Mouse (Mus musculus) CH12.LX (cell line): ENCODE data around the gene Med24. TPM values are rescaled to one million over a fixed set of nuclear protein-coding genes. Genes with fewer than 3 reads are reported as not detected.

ENCODE experiments used
- DNase-seq: peaks from one replicate; pipeline ENCODE4 v3.0.0-alpha.2; 2013; ENCODE audit errors: extremely low read depth
- H3K27ac ChIP-seq: 2 replicates; pipeline ENCODE4 v1.5.1; 2012; ENCODE audit warnings: low read depth, mild to moderate bottlenecking, control low read depth, moderate library complexity; ENCODE audit not compliant: insufficient read depth
- H3K27me3 ChIP-seq: replicated peaks from 2 replicates; pipeline ENCODE3; 2012; ENCODE audit warnings: inconsistent platforms
- H3K36me3 ChIP-seq, 2 experiments: replicated peaks in 1 of 2; 2 replicates each; pipeline versions ENCODE3 to v1.6.1; 2012; ENCODE audit warnings: inconsistent platforms in 1 of 2, low read length in 1 of 2, mild to moderate bottlenecking in 1 of 2, mixed read lengths in 1 of 2, moderate library complexity in 1 of 2; ENCODE audit not compliant: control insufficient read depth in 1 of 2, insufficient read depth in 1 of 2
- H3K4me1 ChIP-seq, 2 experiments: 2 replicates each; pipeline ENCODE4 v1.6.1; 2012; ENCODE audit warnings: inconsistent platforms in 1 of 2, moderate library complexity in 1 of 2; ENCODE audit not compliant: insufficient read depth in 2 of 2, control insufficient read depth in 1 of 2
- H3K4me2 ChIP-seq: 2 replicates; pipeline ENCODE4 v1.6.1; 2012; ENCODE audit warnings: low read depth, mild to moderate bottlenecking, control low read depth; ENCODE audit not compliant: poor library complexity, insufficient read depth, severe bottlenecking
- H3K4me3 ChIP-seq, 3 experiments: fragments of 150-350 bp in 1 of 3; sonication (generic) in 1 of 3; replicated peaks in 1 of 3; 2 replicates each; pipeline versions ENCODE3 to v1.5.1; 2011 to 2012; ENCODE audit warnings: low read depth in 2 of 3, low read length in 2 of 3, mild to moderate bottlenecking in 2 of 3, moderate library complexity in 2 of 3, control low read depth in 1 of 3, improper control_type of control experiment in 1 of 3, inconsistent platforms in 1 of 3, mixed read lengths in 1 of 3; ENCODE audit not compliant: poor library complexity in 1 of 3
- H3K79me2 ChIP-seq: replicated peaks from 2 replicates; pipeline ENCODE4 v1.6.1; 2012; ENCODE audit warnings: mild to moderate bottlenecking, moderate library complexity; ENCODE audit not compliant: control insufficient read depth, poor library complexity, insufficient read depth, severe bottlenecking; ENCODE audit errors: extremely low read depth
- H3K9ac ChIP-seq: 2 replicates; pipeline ENCODE4 v1.6.1; 2012; ENCODE audit warnings: low read depth, mild to moderate bottlenecking, control low read depth, moderate library complexity; ENCODE audit not compliant: insufficient read depth
- H3K9me3 ChIP-seq: replicated peaks from 2 replicates; pipeline ENCODE3; 2012; ENCODE audit warnings: low read length, inconsistent platforms, mixed read lengths
- CHD1 ChIP-seq: IDR thresholded peaks from 2 replicates; pipeline ENCODE4 v1.6.1; 2012; ENCODE audit warnings: low read depth, low read length, improper control_type of control experiment, inconsistent platforms
- CHD2 ChIP-seq: IDR thresholded peaks from 2 replicates; pipeline ENCODE4 v1.6.1; 2011; ENCODE audit warnings: low read length, improper control_type of control experiment
- CTCF ChIP-seq, 2 experiments: IDR thresholded peaks in 1 of 2; conservative IDR thresholded peaks in 1 of 2; 2 replicates each; pipeline ENCODE4 v1.5.1; 2011 to 2012; ENCODE audit warnings: low read depth in 2 of 2, low read length in 2 of 2, improper control_type of control experiment in 1 of 2, inconsistent platforms in 1 of 2, mild to moderate bottlenecking in 1 of 2, moderate library complexity in 1 of 2
- E2F4 ChIP-seq: IDR thresholded peaks from 2 replicates; pipeline ENCODE4 v1.6.1; 2011; ENCODE audit warnings: low read depth, low read length, improper control_type of control experiment; ENCODE audit not compliant: insufficient replicate concordance
- ELF1 ChIP-seq: IDR thresholded peaks from 2 replicates; pipeline ENCODE4 v1.6.1; 2014; ENCODE audit warnings: low read depth, mild to moderate bottlenecking, inconsistent platforms, low read length, improper control_type of control experiment
- EP300 ChIP-seq: IDR thresholded peaks from 2 replicates; pipeline ENCODE4 v1.6.1; 2011; ENCODE audit warnings: low read length, improper control_type of control experiment
- ETS1 ChIP-seq: conservative IDR thresholded peaks from 2 replicates; pipeline ENCODE4 v1.6.1; 2012; ENCODE audit warnings: low read depth, mild to moderate bottlenecking, inconsistent platforms, low read length, improper control_type of control experiment, moderate library complexity
- GABPA ChIP-seq: IDR thresholded peaks from 2 replicates; pipeline ENCODE4 v1.6.1; 2012; ENCODE audit warnings: low read depth, low read length, improper control_type of control experiment, inconsistent platforms; ENCODE audit not compliant: insufficient replicate concordance
- HCFC1 ChIP-seq: IDR thresholded peaks from 2 replicates; pipeline ENCODE4 v1.6.1; 2012; ENCODE audit warnings: low read depth, mild to moderate bottlenecking, inconsistent platforms, low read length, improper control_type of control experiment
- IRF4 ChIP-seq: IDR thresholded peaks from 2 replicates; pipeline ENCODE4 v1.6.1; 2014; ENCODE audit warnings: low read depth, mild to moderate bottlenecking, inconsistent platforms, low read length, improper control_type of control experiment
- JUN ChIP-seq: IDR thresholded peaks from 2 replicates; pipeline ENCODE4 v1.6.1; 2011; ENCODE audit warnings: low read depth, mild to moderate bottlenecking, low read length, improper control_type of control experiment, moderate library complexity; ENCODE audit not compliant: insufficient read depth
- KAT2A ChIP-seq: IDR thresholded peaks from 2 replicates; pipeline ENCODE4 v1.6.1; 2012; ENCODE audit warnings: low read length, improper control_type of control experiment, inconsistent platforms; ENCODE audit not compliant: insufficient replicate concordance
- MAFK ChIP-seq: IDR thresholded peaks from 2 replicates; pipeline ENCODE4 v1.6.1; 2011; ENCODE audit warnings: low read length, improper control_type of control experiment; ENCODE audit not compliant: insufficient replicate concordance
- MAZ ChIP-seq: IDR thresholded peaks from 2 replicates; pipeline ENCODE4 v1.6.1; 2012; ENCODE audit warnings: low read depth, mild to moderate bottlenecking, inconsistent platforms, low read length, improper control_type of control experiment, moderate library complexity
- MEF2A ChIP-seq: IDR thresholded peaks from 2 replicates; pipeline ENCODE4 v1.6.1; 2014; ENCODE audit warnings: low read depth, mild to moderate bottlenecking, inconsistent platforms, low read length, improper control_type of control experiment, borderline replicate concordance
- MXI1 ChIP-seq: IDR thresholded peaks from 2 replicates; pipeline ENCODE4 v1.6.1; 2011; ENCODE audit warnings: mild to moderate bottlenecking, low read depth, low read length, improper control_type of control experiment
- MYC ChIP-seq: IDR thresholded peaks from 2 replicates; pipeline ENCODE4 v1.6.1; 2011; ENCODE audit warnings: low read depth, mild to moderate bottlenecking, improper control_type of control experiment, low read length
- NELFE ChIP-seq: IDR thresholded peaks from 2 replicates; pipeline ENCODE4 v1.6.1; 2011; ENCODE audit warnings: low read depth, low read length, improper control_type of control experiment
- NRF1 ChIP-seq: IDR thresholded peaks from 2 replicates; pipeline ENCODE4 v1.6.1; 2014; ENCODE audit warnings: low read depth, mild to moderate bottlenecking, inconsistent platforms, low read length, improper control_type of control experiment, moderate library complexity
- PAX5 ChIP-seq: IDR thresholded peaks from 2 replicates; pipeline ENCODE4 v1.6.1; 2012; ENCODE audit warnings: low read length, inconsistent platforms, mixed read lengths
- POLR2A ChIP-seq: IDR thresholded peaks from 2 replicates; pipeline ENCODE4 v1.6.1; 2011; ENCODE audit warnings: low read depth, mild to moderate bottlenecking, improper control_type of control experiment, low read length
- POLR2AphosphoS2 ChIP-seq: IDR thresholded peaks from 2 replicates; pipeline ENCODE4 v1.6.1; 2011; ENCODE audit warnings: low read depth, low read length, improper control_type of control experiment
- RAD21 ChIP-seq: IDR thresholded peaks from 2 replicates; pipeline ENCODE4 v1.6.1; 2011; ENCODE audit warnings: low read depth, mild to moderate bottlenecking, low read length, improper control_type of control experiment, moderate library complexity
- SIN3A ChIP-seq: IDR thresholded peaks from 2 replicates; pipeline ENCODE4 v1.6.1; 2012; ENCODE audit warnings: low read length, improper control_type of control experiment, inconsistent platforms
- SMC3 ChIP-seq: IDR thresholded peaks from 2 replicates; pipeline ENCODE4 v1.6.1; 2011; ENCODE audit warnings: low read depth, low read length, improper control_type of control experiment
- TBP ChIP-seq: conservative IDR thresholded peaks from 2 replicates; pipeline ENCODE4 v1.6.1; 2011; ENCODE audit warnings: low read depth, low read length, improper control_type of control experiment
- TCF12 ChIP-seq: IDR thresholded peaks from 2 replicates; pipeline ENCODE4 v1.6.1; 2014; ENCODE audit warnings: low read depth, mild to moderate bottlenecking, inconsistent platforms, low read length, improper control_type of control experiment
- USF1 ChIP-seq: IDR thresholded peaks from 2 replicates; pipeline ENCODE4 v1.6.1; 2014; ENCODE audit warnings: low read depth, mild to moderate bottlenecking, inconsistent platforms, low read length, improper control_type of control experiment
- ZKSCAN1 ChIP-seq: IDR thresholded peaks from 2 replicates; pipeline ENCODE4 v1.6.1; 2012; ENCODE audit warnings: low read depth, inconsistent platforms, low read length, improper control_type of control experiment, borderline replicate concordance
- ZNF384 ChIP-seq: IDR thresholded peaks from 2 replicates; pipeline ENCODE4 v1.6.1; 2012; ENCODE audit warnings: low read depth, low read length, improper control_type of control experiment, inconsistent platforms
- dilution Hi-C: fragments of 300-500 bp; cut with MboI; formaldehyde crosslinking; loops from 2 replicates; pipeline ENCODE4 v1.14.3; 2020; ENCODE audit warnings: low sequenced_read_pairs; ENCODE audit not compliant: extremely low pct_unique_long_range_greater_than_20kb, extremely low pct_ligation_motif_present
- in situ Hi-C: fragments of 300-500 bp; cut with MboI; formaldehyde crosslinking; loops from 3 replicates; pipeline ENCODE4 v1.14.3; 2019; ENCODE audit warnings: low sequenced_read_pairs, low pct_ligation_motif_present, low pct_unique_long_range_greater_than_20kb, mixed read lengths
- polyA plus RNA-seq: library from polyadenylated mRNA; unstranded; fragments of >175 nt; gene quantifications from 2 replicates; pipeline ENCODE4 v1.2.1, GENCODE M21; 2012; ENCODE audit warnings: low read depth; ENCODE audit not compliant: insufficient read length
- total RNA-seq, 2 experiments: library from RNA; depleted of rRNA; stranded (reverse); fragments of 300-350 nt in 1 of 2; fragments of >200 nt in 1 of 2; gene quantifications; 2 replicates each; pipeline ENCODE4 v1.2.3; 2012 to 2014

The Med24 gene
- total and polyA plus RNA-seq, 3 experiments, result 30.9 to 78.8 (median 48.6) TPM

GRCm38 (mm10) chr11:98776052-98776764 lies 47.0 kb upstream of the Med24 start:
- H3K4me1 ChIP-seq, result peaks cover 27 to 61% of the 10 kb centered on the region in 2 experiments
- no peak overlapping the region for H3K4me3 ChIP-seq
- H3K9me3 ChIP-seq, result no peaks in the 10 kb centered on the region
- TF ChIP-seq E2F4 (no peak), ZNF384 (peak; percentile 40)
- in situ Hi-C loops (no loop called here), dilution Hi-C loops (no loop called here)
- no peak overlapping the region for H3K9ac ChIP-seq
- peaks cover 19% of the 10 kb centered on the region for H3K27me3 ChIP-seq
- H3K36me3 ChIP-seq, result no peaks in the 10 kb centered on the region
- H3K27ac ChIP-seq, result no peak overlapping the region
- H3K4me2 ChIP-seq, result peak overlapping the region; percentile 87
- H3K79me2 ChIP-seq, result no peaks in the 10 kb centered on the region
- DNase-seq, result no peak

DNA sequence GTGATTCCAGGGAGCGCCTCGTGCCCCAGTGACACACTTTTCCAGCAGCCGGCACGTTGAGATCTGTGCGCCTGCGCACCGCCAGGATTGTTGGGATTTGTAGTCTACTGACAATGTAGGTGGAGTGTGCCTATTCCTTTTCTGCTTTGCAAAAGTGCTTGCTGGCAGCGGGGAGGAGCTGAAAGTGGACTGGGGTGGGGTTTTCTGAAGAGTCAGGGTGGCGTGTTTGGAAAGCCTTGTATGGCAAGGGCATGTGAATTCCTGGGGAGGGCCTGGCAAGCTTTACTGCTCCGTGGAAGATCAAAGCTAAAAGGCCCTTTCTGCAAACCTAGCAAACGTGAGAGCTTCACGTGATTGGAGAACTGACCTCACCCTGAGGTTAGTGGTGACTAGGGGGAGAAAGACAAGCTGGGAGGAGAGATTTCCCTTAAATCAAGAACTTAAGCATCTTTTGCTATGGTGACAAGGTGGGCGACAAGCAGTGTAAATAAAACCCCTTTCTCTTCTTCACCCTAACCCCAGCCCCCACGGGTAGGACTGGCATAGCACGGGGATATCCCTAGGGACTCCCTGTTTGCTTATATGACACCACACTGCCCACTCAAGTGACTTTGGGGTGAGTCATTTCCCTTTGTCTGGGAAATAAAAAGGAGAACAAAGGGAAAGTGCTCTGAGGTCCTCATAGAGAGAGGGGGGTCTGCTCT lies 46.3 kb upstream of the Med24 start:
- peaks cover 29 to 61% of the 10 kb centered on the region in 2 experiments for H3K4me1 ChIP-seq
- in situ Hi-C loops (no loop called here), dilution Hi-C loops (no loop called here)
- H3K27me3 ChIP-seq, result peaks cover 19% of the 10 kb centered on the region
- peak overlapping the region; percentile 4 to 32 (median 27) for H3K4me3 ChIP-seq
- peaks cover 0 to under 1% of the 10 kb centered on the region in 2 experiments for H3K36me3 ChIP-seq
- no peak overlapping the region for H3K9ac ChIP-seq
- H3K79me2 ChIP-seq, result no peaks in the 10 kb centered on the region
- DNase-seq, result peak; percentile 90
- no peak overlapping the region for H3K27ac ChIP-seq
- H3K9me3 ChIP-seq, result no peaks in the 10 kb centered on the region
- peak overlapping the region; percentile 87 for H3K4me2 ChIP-seq
- TF ChIP-seq NELFE, result no peak; the same call in 1 of the 2 replicates
- no peak for TF ChIP-seq JUN
- TF ChIP-seq E2F4, result no peak
- TF ChIP-seq EP300, result no peak; the same call in 1 of the 2 replicates
- peak; percentile 94; the same call in 1 of the 2 replicates for TF ChIP-seq MXI1
- TF ChIP-seq ETS1, result peak; percentile 62
- TF ChIP-seq POLR2AphosphoS2, result no peak
- TF ChIP-seq IRF4, result no peak
- TF ChIP-seq MYC, result peak; percentile 89
- TF ChIP-seq NRF1, result peak; percentile 97
- peak; percentile 39; the same call in 1 of the 2 replicates for TF ChIP-seq CHD2
- TF ChIP-seq ZNF384, result no peak
- TF ChIP-seq ZKSCAN1, result no peak
- 0 out of 2 replicates have a peak, but pooled peaks have one; percentile 27 for TF ChIP-seq USF1
- peak; percentile 77; the same call in 1 of the 2 replicates for TF ChIP-seq KAT2A
- no peak for TF ChIP-seq TCF12
- no peak for TF ChIP-seq MAFK
- TF ChIP-seq MEF2A, result no peak
- TF ChIP-seq RAD21, result no peak
- TF ChIP-seq GABPA, result peak; percentile 9; the same call in 1 of the 2 replicates
- TF ChIP-seq PAX5, result no peak
- TF ChIP-seq CHD1, result no peak
- peak; percentile 95 for TF ChIP-seq HCFC1
- peak; percentile 82; the same call in 1 of the 2 replicates for TF ChIP-seq SIN3A
- no peak for TF ChIP-seq MAZ
- TF ChIP-seq TBP, result no peak
- no peak for TF ChIP-seq SMC3
- TF ChIP-seq CTCF (conservative IDR thresholded peaks at IDR 0.05 in 1 of 2, IDR thresholded peaks at IDR 0.05 in 1 of 2; ENCODE audit: low read depth in 2 of 2, low read length in 2 of 2), result no peak
- peak; percentile 59; the same call in 1 of the 2 replicates for TF ChIP-seq ELF1
- no peak for TF ChIP-seq POLR2A
